Mouse (Mus musculus) adrenal gland, adult (tissue): ENCODE measurements around the gene Gramd4.

Experiments used
- DNase-seq, 2 experiments: peaks; one replicate each; pipeline ENCODE4 v3.0.0; 2022 to 2023; ENCODE audit warnings: low spot score in 1 of 2; ENCODE audit not compliant: inconsistent age in 2 of 2

Gene Gramd4

GRCm38 (mm10) chr15:86156492-86156891 lies 99.0 kb downstream of the Gramd4 start:
- DNase-seq: no peak

GRCm38 (mm10) chr15:86159093-86159492 lies 101.6 kb downstream of the Gramd4 start:
- DNase-seq: peak; percentile 57 to 78

- peak; percentile 16 to 57 for DNase-seq
Measured at GRCm38 (mm10) chr15:86159719-86160118, 102.2 kb downstream of the Gramd4 start.

- peak; percentile 52 to 66 for DNase-seq
Measured at GRCm38 (mm10) chr15:86160906-86161305, 103.4 kb downstream of the Gramd4 start.

GRCm38 (mm10) chr15:86161800-86162199 lies 104.3 kb downstream of the Gramd4 start:
- DNase-seq: peak in 1 of 2 experiments; percentile 57

- DNase-seq: no peak
Measured at GRCm38 (mm10) chr15:86164718-86165345, 107.3 kb downstream of the Gramd4 start.

GRCm38 (mm10) chr15:86165811-86166590 lies 108.5 kb downstream of the Gramd4 start:
- peak in 1 of 2 experiments; percentile 30 for DNase-seq

GRCm38 (mm10) chr15:86167032-86167655 lies 109.6 kb downstream of the Gramd4 start:
- no peak for DNase-seq

- peak in 1 of 2 experiments; percentile 55 for DNase-seq
Measured at GRCm38 (mm10) chr15:86167787-86168504, 110.5 kb downstream of the Gramd4 start.

- no peak for DNase-seq
Measured at GRCm38 (mm10) chr15:86168505-86168867, 111.0 kb downstream of the Gramd4 start.

- DNase-seq: peak in 1 of 2 experiments; percentile 48
Measured at GRCm38 (mm10) chr15:86168941-86169816, 111.7 kb downstream of the Gramd4 start.

- peak; percentile 68 to 78 for DNase-seq
Measured at GRCm38 (mm10) chr15:86169817-86170110, 112.3 kb downstream of the Gramd4 start.

- DNase-seq: no peak
Measured at GRCm38 (mm10) chr15:86171316-86171715, 113.8 kb downstream of the Gramd4 start.

GRCm38 (mm10) chr15:86172124-86172523 lies 114.6 kb downstream of the Gramd4 start:
- peak; percentile 57 to 79 for DNase-seq

- DNase-seq: peak; percentile 60 to 77
Measured at GRCm38 (mm10) chr15:86172526-86172925, 115.0 kb downstream of the Gramd4 start.

- DNase-seq: peak in 1 of 2 experiments; percentile 48
Measured at GRCm38 (mm10) chr15:86173136-86173985, 115.9 kb downstream of the Gramd4 start.

GRCm38 (mm10) chr15:86175253-86176050 lies 118.0 kb downstream of the Gramd4 start:
- DNase-seq: peak in 1 of 2 experiments; percentile 37

- DNase-seq: peak in 1 of 2 experiments; percentile 59
Measured at GRCm38 (mm10) chr15:86176166-86176565, 118.7 kb downstream of the Gramd4 start.
